Mouse (Mus musculus) limb, embryonic 14.5 days (tissue): ENCODE results near the gene Snx4. TPM values are rescaled to one million over a fixed set of nuclear protein-coding genes. Genes with fewer than 3 reads are reported as not detected.
"Not testable (repeated sequence)": the region's sequence is repeated elsewhere in the genome, so short reads cannot be mapped to it uniquely, and the experiment has no call there.

Source experiments
- ATAC-seq: fragments of 200-750 bp; cut with Nextera tagmentation; 2 replicates; pipeline ENCODE4 v1.8.0; 2017; ENCODE audit warnings: low read depth, moderate number of reproducible peaks, moderate TSS enrichment; ENCODE audit not compliant: low FRiP score
- DNase-seq: peaks from one replicate; pipeline ENCODE4 v3.0.0-alpha.2; 2015; ENCODE audit warnings: low spot score
- H3K27ac ChIP-seq: fragments of 300-500 bp; sonication (generic); replicated peaks from 2 replicates; pipeline ENCODE4 v1.5.1; 2014; ENCODE audit warnings: low read depth, mild to moderate bottlenecking, low read length, moderate library complexity, mixed read lengths
- H3K27me3 ChIP-seq: fragments of 300-500 bp; sonication (generic); 2 replicates; pipeline ENCODE4 v1.6.1; 2014; ENCODE audit warnings: low read length, mixed read lengths; ENCODE audit not compliant: control insufficient read depth, insufficient read depth
- H3K36me3 ChIP-seq: fragments of 300-500 bp; sonication (generic); 2 replicates; pipeline ENCODE4 v1.6.1; 2014; ENCODE audit warnings: mild to moderate bottlenecking, low read length, moderate library complexity, mixed read lengths; ENCODE audit not compliant: control insufficient read depth, insufficient read depth
- H3K4me1 ChIP-seq: fragments of 300-500 bp; sonication (generic); 2 replicates; pipeline ENCODE4 v1.6.1; 2014; ENCODE audit warnings: antibody characterized with exemption, low read length, mixed read lengths; ENCODE audit not compliant: control insufficient read depth, insufficient read depth
- H3K4me2 ChIP-seq: fragments of 300-500 bp; sonication (generic); replicated peaks from 2 replicates; pipeline ENCODE4 v1.6.1; 2014; ENCODE audit warnings: low read depth, mild to moderate bottlenecking, low read length, moderate library complexity; ENCODE audit not compliant: severe bottlenecking
- H3K4me3 ChIP-seq: fragments of 300-500 bp; sonication (generic); replicated peaks from 2 replicates; pipeline ENCODE4 v1.5.1; 2014; ENCODE audit warnings: low read length
- H3K9ac ChIP-seq: fragments of 300-500 bp; sonication (generic); 2 replicates; pipeline ENCODE4 v1.6.1; 2014; ENCODE audit warnings: mild to moderate bottlenecking, low read depth, low read length, moderate library complexity; ENCODE audit not compliant: severe bottlenecking
- H3K9me3 ChIP-seq: fragments of 300-500 bp; sonication (generic); 2 replicates; pipeline ENCODE4 v1.6.1; 2016; ENCODE audit warnings: low read length; ENCODE audit not compliant: control insufficient read depth
- POLR2A ChIP-seq: fragments of 200-500 bp; IDR thresholded peaks from 2 replicates; pipeline ENCODE4 v1.8.0; 2012; ENCODE audit warnings: inconsistent platforms, mild to moderate bottlenecking, moderate library complexity, borderline replicate concordance; ENCODE audit not compliant: insufficient read depth, insufficient read length; ENCODE audit errors: extremely low read depth
- WGBS: fragments of 180-500 bp; shearing (Covaris S2); extraction: QIAGEN DNeasy Blood & Tissue Kit; methylation state at CpG from one replicate; pipeline ENCODE4 v1.1.7; 2014; 5-methylcytosine and 5-hydroxymethylcytosine counted together
- polyA plus RNA-seq, 2 experiments: library from polyadenylated mRNA; depleted of rRNA in 1 of 2; stranded (reverse) in 1 of 2; unstranded in 1 of 2; fragments of >200 nt; fragmentation: Nextera tagmentation in 1 of 2; extraction: Ambion mirVana in 1 of 2; gene quantifications; 2 replicates each; pipeline versions ENCODE4 v1.2.1 to v1.2.3; 2012 to 2014

Snx4 gene
- polyA plus RNA-seq (2012; rRNA removed): 37.8 and 43.0 TPM in 2 replicates
- 95.6 and 96.6 TPM in 2 replicates for polyA plus RNA-seq (2014; fragmentation: Nextera tagmentation; extraction: Ambion mirVana)

DNA sequence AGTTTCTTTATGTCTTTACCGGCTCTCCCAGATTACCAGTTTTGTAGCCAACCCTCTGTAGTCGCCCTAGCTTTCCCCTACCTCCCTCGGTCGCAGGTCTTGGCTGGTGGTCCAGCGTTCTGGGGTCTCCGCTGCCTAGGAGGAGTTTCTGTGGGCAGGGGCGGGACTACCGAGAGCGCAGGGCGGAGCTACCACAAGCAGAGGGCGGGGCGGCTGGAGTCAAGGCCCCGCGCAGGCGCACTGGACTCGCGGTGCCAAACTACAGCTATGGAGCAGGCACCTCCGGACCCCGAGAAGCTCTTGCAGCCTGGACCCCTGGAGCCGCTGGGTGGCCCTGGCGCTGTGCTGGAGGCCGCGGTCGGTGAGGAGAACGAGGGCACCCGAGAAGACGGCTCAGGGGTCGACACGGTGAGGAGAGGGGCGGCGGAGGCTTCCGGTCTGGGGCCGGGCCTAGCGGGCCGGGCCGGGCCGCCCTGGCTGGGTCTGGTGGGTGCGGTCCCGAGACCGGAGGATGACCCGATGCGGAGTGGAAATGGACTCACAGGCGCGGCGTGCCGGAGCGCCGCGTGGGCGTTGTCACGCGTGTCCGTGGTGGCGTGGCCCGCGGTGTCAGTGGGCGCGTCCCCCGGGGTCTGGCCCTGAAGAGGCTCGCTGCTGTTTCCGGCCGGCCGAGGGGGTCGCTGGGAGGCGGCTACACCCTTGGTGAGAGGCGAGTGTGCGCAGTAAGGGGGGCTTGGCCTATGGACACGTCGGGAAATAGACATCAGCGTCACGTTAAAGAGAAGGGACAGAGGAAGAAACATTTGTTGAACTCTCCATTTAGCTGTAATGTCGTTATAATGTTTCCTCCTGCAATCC is at the start of gene Snx4:
Gene Snx4 (plus strand): TSS at position 249 of the 858 bp plus-strand sequence.
- peak within 1 kb of the TSS; percentile 99 for H3K4me3 ChIP-seq
- peak within 1 kb of the TSS; percentile 81 for H3K27ac ChIP-seq
- peak; percentile 94 for ATAC-seq
- H3K4me1 ChIP-seq: peaks cover 10% of the 10 kb centered on the region
- H3K9me3 ChIP-seq: no peaks in the 10 kb centered on the region
- DNase-seq: peak; percentile 96
- H3K4me2 ChIP-seq: peak within 1 kb of the TSS; percentile 70
- under 1% methylated on average over 56 of the region's 72 CpGs for WGBS
- H3K9ac ChIP-seq: peak within 1 kb of the TSS; percentile 96
- no peaks in the 10 kb centered on the region for H3K36me3 ChIP-seq
- H3K27me3 ChIP-seq: no peaks in the 10 kb centered on the region
- peak; percentile 65; the same call in 1 of the 2 replicates for TF ChIP-seq POLR2A

DNA sequence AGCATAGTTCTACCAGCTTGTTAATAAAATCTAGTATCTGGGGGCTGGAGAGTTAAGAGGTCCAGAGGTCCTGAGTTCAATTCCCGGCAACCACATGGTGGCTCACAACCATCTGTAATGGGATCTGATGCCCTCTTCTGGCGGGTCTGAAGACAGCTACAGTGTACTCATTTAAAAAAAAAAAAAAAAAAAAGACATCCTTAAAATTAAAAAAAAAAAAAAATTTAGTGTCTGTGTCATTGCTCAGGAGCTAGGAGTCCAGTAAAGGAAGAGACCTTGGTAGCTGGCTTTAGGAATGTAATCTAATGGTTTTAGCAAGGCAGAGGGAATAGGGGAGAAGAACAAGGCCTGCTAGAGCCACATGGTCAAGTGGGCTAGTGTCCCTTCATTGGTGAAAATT is 40.4 kb upstream of the Snx4 start:
- Histone ChIP-seq H3K9ac (no peak overlapping the region), H3K4me3 (no peak overlapping the region), H3K9me3 (no peaks in the 10 kb centered on the region), H3K4me1 (no peaks in the 10 kb centered on the region), H3K27ac (no peak overlapping the region), H3K27me3 (no peaks in the 10 kb centered on the region), H3K4me2 (no peak overlapping the region), H3K36me3 (peaks cover 65% of the 10 kb centered on the region)
- DNase-seq (no peak), ATAC-seq (no peak)
- no peak for TF ChIP-seq POLR2A
- WGBS: 81% methylated on average over 2 of the region's 2 CpGs

DNA sequence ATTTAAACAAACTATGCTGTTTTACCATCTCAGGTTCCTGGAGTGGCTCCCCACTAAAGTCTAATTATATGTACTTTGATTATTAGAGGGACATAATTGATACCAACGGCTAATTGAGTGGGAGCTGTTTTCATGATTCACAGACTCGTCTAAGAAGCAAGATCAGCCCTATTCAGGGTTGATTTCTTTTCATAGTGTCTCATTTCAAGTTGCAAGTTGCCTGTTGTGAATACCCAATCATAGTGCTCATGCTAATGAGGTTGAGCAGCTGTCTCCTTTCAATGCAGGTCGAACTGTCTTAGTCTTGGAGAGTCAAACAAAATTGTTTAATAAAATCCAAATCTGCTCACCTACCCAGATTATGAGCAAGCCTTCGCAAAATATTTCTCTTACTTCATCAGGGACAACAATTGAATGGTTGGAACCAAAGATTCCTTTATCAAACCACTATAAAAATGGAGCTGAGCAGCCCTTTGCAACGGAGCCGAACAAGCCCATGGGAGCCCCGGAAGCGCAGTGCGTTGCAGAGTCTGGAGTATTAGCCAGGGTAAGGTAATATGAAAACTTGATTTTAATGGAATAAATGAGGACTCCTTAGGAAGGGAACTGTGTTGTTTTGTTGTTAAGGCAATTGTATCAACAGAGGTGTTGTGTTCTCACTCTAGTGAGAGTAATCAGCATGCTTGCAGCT is 34.8 kb upstream of the Snx4 start:
- H3K9ac ChIP-seq: no peak overlapping the region
- H3K9me3 ChIP-seq: no peaks in the 10 kb centered on the region
- H3K4me3 ChIP-seq: no peak overlapping the region
- H3K4me2 ChIP-seq: no peak overlapping the region
- H3K36me3 ChIP-seq: peaks cover 43% of the 10 kb centered on the region
- 84% methylated on average over 9 of the region's 9 CpGs for WGBS
- no peak for DNase-seq
- no peaks in the 10 kb centered on the region for H3K4me1 ChIP-seq
- H3K27ac ChIP-seq: no peak overlapping the region
- no peaks in the 10 kb centered on the region for H3K27me3 ChIP-seq
- TF ChIP-seq POLR2A: no peak
- ATAC-seq: no peak

DNA sequence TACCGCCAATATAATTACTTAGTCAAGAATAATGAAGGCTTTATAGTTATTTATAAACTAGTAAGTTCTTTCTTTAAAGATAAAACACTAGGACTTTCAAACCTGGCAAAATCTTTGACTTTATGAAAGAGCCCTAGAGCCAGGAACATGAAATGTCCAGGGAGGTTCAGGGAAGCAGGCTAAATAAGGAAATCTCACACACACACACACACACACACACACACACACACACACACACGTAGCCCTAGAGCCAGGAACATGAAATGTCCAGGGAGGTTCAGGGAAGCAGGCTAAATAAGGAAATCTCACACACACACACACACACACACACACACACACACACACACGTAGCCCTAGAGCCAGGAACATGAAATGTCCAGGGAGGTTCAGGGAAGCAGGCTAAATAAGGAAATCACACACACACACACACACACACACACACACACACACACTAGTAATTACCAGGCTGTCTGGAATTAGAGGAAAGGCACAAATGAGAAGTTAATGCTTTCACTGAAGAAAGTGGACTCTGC is 33.6 kb upstream of the Snx4 start:
- not testable (repeated sequence) for H3K27ac ChIP-seq, H3K4me2 ChIP-seq, H3K9ac ChIP-seq, H3K27me3 ChIP-seq, H3K4me3 ChIP-seq, H3K9me3 ChIP-seq, ATAC-seq, DNase-seq, H3K4me1 ChIP-seq
- WGBS: 69% methylated on average over 3 of the region's 3 CpGs
- peaks cover 46% of the 10 kb centered on the region for H3K36me3 ChIP-seq

DNA sequence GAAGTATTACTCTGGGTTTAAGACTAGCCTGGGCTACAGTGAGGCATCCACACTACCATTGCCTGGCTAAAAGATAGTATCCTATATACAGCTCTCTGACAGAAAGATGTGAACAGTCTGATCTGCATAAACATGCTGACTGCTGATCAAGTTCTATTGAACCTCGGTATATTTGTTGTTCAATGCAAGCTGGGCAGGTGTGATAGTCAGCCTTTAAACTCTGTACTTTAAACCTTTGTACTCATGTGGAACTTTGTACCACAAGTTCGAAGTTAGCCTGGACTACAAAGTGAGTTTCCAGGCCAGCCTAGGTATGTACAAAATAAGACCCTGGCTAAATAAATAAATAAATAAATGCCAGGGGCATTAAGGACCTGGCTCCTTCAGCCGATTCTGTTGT is 28.8 kb upstream of the Snx4 start:
- 89% methylated on average over 3 of the region's 3 CpGs for WGBS
- no peak overlapping the region for H3K27ac ChIP-seq
- peaks cover 55% of the 10 kb centered on the region for H3K36me3 ChIP-seq

More for the DNA sequence above, 28.8 kb upstream of the Snx4 start:
- ATAC-seq: no peak
- no peak for TF ChIP-seq POLR2A
- no peak for DNase-seq
- H3K4me2 ChIP-seq: no peak overlapping the region
- no peak overlapping the region for H3K9ac ChIP-seq
- H3K9me3 ChIP-seq: no peaks in the 10 kb centered on the region
- H3K4me1 ChIP-seq: no peaks in the 10 kb centered on the region
- H3K27me3 ChIP-seq: no peaks in the 10 kb centered on the region
- no peak overlapping the region for H3K4me3 ChIP-seq
